Mouse (Mus musculus) cerebellum, adult 18-20 months (tissue): ENCODE data around the gene Usp37.

Experiments
- DNase-seq, 2 experiments: peaks; one replicate each; pipeline ENCODE4 v3.0.0; 2021

Usp37 gene

GRCm38 (mm10) chr1:74452611-74453045, 91.5 kb downstream of the Usp37 start:
- DNase-seq, result peak in 1 of 2 experiments; percentile 10

- DNase-seq, result no peak
Measured at GRCm38 (mm10) chr1:74444538-74444937, 99.5 kb downstream of the Usp37 start.

- no peak for DNase-seq
Measured at GRCm38 (mm10) chr1:74439166-74439876, 104.8 kb downstream of the Usp37 start.

GRCm38 (mm10) chr1:74437702-74438427, 106.2 kb downstream of the Usp37 start:
- peak in 1 of 2 experiments; percentile 21 for DNase-seq

GRCm38 (mm10) chr1:74435563-74435962, 108.5 kb downstream of the Usp37 start:
- DNase-seq, result no peak

- DNase-seq, result no peak
Measured at GRCm38 (mm10) chr1:74434596-74434995, 109.5 kb downstream of the Usp37 start.

- no peak for DNase-seq
Measured at GRCm38 (mm10) chr1:74433220-74433619, 110.9 kb downstream of the Usp37 start.

- DNase-seq, result no peak
Measured at GRCm38 (mm10) chr1:74425845-74426244, 118.2 kb downstream of the Usp37 start.

- DNase-seq, result no peak
Measured at GRCm38 (mm10) chr1:74423147-74423546, 120.9 kb downstream of the Usp37 start.

GRCm38 (mm10) chr1:74419440-74419794, 124.7 kb downstream of the Usp37 start:
- no peak for DNase-seq

- DNase-seq, result no peak
Measured at GRCm38 (mm10) chr1:74418747-74419439, 125.2 kb downstream of the Usp37 start.

GRCm38 (mm10) chr1:74415143-74415542, 128.9 kb downstream of the Usp37 start:
- DNase-seq, result peak in 1 of 2 experiments; percentile 62

GRCm38 (mm10) chr1:74412711-74413110, 131.4 kb downstream of the Usp37 start:
- DNase-seq, result no peak

GRCm38 (mm10) chr1:74411753-74412325, 132.2 kb downstream of the Usp37 start:
- no peak for DNase-seq

- no peak for DNase-seq
Measured at GRCm38 (mm10) chr1:74408589-74409504, 135.2 kb downstream of the Usp37 start, which contains the start of gene Vil1. Gene Vil1, plus strand, starts transcription at chr1:74409376.

GRCm38 (mm10) chr1:74404206-74404605, 139.9 kb downstream of the Usp37 start:
- no peak for DNase-seq

GRCm38 (mm10) chr1:74401015-74401702, 142.9 kb downstream of the Usp37 start:
- DNase-seq, result no peak

GRCm38 (mm10) chr1:74400531-74400930, 143.6 kb downstream of the Usp37 start:
- DNase-seq, result no peak

GRCm38 (mm10) chr1:74397919-74398451, 146.1 kb downstream of the Usp37 start:
- DNase-seq, result peak; percentile 75 to 80

GRCm38 (mm10) chr1:74397268-74397918, 146.7 kb downstream of the Usp37 start:
- DNase-seq, result peak; percentile 95 to 96
